Mouse (Mus musculus) intestine, embryonic 14.5 days (tissue): ENCODE measurements at regions not wholly inside any gene's neighbourhood (a gene's known extent, or its start where the extent isn't known, plus 50 kb on each side); places are given as distances from the start of the nearest gene placed in this dataset.

Experiments used
- ATAC-seq: fragments of 200-750 bp; cut with Nextera tagmentation; replicated peaks from 2 replicates; pipeline ENCODE4 v1.8.0; 2017; ENCODE audit warnings: low read depth, moderate number of reproducible peaks, moderate TSS enrichment, moderate library complexity; ENCODE audit not compliant: low FRiP score, low TSS enrichment
- DNase-seq: peaks from one replicate; pipeline ENCODE4 v3.0.0-alpha.2; 2018; ENCODE audit warnings: low spot score
- H3K27ac ChIP-seq: fragments of 300-500 bp; sonication (generic); 2 replicates; pipeline ENCODE4 v1.5.1; 2014; ENCODE audit warnings: low read depth, mild to moderate bottlenecking, control low read depth
- H3K27me3 ChIP-seq: fragments of 300-500 bp; sonication (generic); replicated peaks from 2 replicates; pipeline ENCODE4 v1.6.1; 2014; ENCODE audit warnings: low read length, control low read depth; ENCODE audit not compliant: control insufficient read depth, insufficient read depth
- H3K36me3 ChIP-seq: fragments of 300-500 bp; sonication (generic); 2 replicates; pipeline ENCODE4 v1.6.1; 2014; ENCODE audit warnings: low read length, control low read depth; ENCODE audit not compliant: control insufficient read depth, insufficient read depth
- H3K4me1 ChIP-seq: fragments of 300-500 bp; sonication (generic); replicated peaks from 2 replicates; pipeline ENCODE4 v1.6.1; 2014; ENCODE audit warnings: low read length, control low read depth, mixed read lengths; ENCODE audit not compliant: control insufficient read depth, insufficient read depth
- H3K4me2 ChIP-seq: fragments of 300-500 bp; sonication (generic); 2 replicates; pipeline ENCODE4 v1.6.1; 2014; ENCODE audit warnings: low read length
- H3K4me3 ChIP-seq: fragments of 300-500 bp; sonication (generic); 2 replicates; pipeline ENCODE4 v1.5.1; 2014; ENCODE audit warnings: low read depth, low read length, control low read depth, mixed read lengths
- H3K9ac ChIP-seq: fragments of 300-500 bp; sonication (generic); 2 replicates; pipeline ENCODE4 v1.6.1; 2014; ENCODE audit warnings: mild to moderate bottlenecking, low read length
- H3K9me3 ChIP-seq: fragments of 300-500 bp; sonication (generic); 2 replicates; pipeline ENCODE4 v1.6.1; 2016; ENCODE audit warnings: low read length, control low read depth; ENCODE audit not compliant: control insufficient read depth
- WGBS: fragments of 180-500 bp; shearing (Covaris S2); extraction: QIAGEN DNeasy Blood & Tissue Kit; methylation state at CpG from one replicate; pipeline ENCODE4 v1.1.7; 2014; 5-methylcytosine and 5-hydroxymethylcytosine counted together

DNA sequence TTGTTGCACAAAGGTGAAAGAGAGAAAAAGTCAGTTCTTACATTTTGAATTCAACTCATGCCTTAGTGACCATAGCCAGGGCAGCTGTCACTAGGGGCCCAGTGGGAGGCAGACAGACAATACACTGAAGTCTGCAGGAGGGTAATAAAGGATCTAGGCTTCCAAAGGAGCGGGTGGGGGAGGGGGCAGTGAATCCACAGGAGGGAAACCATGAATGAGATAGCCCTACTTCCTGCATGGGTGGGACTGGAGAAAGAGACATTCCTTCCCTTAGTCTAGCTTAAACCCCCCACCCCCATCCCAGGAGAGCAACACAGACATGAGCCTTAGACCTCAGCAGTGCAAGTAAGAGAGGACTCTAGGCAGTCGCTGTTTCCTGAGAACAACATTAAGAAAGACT is 535.4 kb upstream of the Vstm2b start:
- H3K36me3 ChIP-seq, result no peaks in the 10 kb centered on the region
- H3K9ac ChIP-seq, result no peak overlapping the region
- WGBS, result 16% methylated on average over 2 of the region's 2 CpGs
- H3K4me1 ChIP-seq, result no peaks in the 10 kb centered on the region
- ATAC-seq (no peak), DNase-seq (no peak)
- H3K4me2 ChIP-seq, result no peak overlapping the region
- H3K27me3 ChIP-seq, result no peaks in the 10 kb centered on the region
- no peak overlapping the region for H3K4me3 ChIP-seq
- H3K9me3 ChIP-seq, result no peaks in the 10 kb centered on the region
- H3K27ac ChIP-seq, result no peak overlapping the region

DNA sequence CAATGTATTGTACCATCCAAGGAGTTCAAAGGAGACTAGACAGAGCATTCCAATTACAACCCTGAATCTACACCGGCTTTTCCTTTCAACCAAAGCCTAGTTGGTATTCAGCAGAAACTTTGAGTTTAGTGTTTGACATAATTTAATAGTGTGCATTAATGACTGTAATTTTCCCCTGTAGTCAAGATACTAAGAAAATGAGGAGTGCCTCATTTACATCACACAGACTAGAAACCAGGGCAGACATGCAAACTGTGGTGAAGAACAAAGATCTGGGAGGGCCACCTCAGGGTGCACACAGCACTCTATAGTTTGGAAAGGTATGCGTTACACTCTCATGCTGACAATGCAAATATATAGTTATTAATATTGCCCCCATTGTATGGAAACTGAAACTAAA is 525.4 kb upstream of the Vstm2b start:
- no peak for ATAC-seq
- Histone ChIP-seq H3K9ac (no peak overlapping the region), H3K4me1 (no peaks in the 10 kb centered on the region), H3K4me3 (no peak overlapping the region), H3K27ac (no peak overlapping the region), H3K27me3 (no peaks in the 10 kb centered on the region), H3K4me2 (no peak overlapping the region), H3K36me3 (no peaks in the 10 kb centered on the region), H3K9me3 (no peaks in the 10 kb centered on the region)
- 91% methylated on average over 2 of the region's 2 CpGs for WGBS
- no peak for DNase-seq

DNA sequence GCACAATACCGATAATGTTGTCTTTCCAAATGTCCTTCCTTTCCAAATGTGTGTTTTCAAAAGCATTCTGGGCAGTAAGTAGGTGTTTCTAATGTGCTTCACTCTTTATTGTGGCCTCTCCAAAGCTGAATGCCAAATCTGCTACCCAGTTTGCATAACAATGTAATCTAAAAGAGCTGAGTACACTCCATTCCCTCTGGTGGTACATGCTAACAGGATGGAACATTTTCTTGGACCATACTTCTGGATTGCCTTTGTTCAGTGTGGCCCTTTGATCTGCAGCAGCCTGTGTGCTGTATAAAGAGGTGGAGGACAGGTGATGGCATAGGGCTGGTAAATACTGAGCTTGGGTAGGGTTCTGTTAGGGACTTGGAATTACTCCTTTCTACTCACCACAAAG is 520.3 kb upstream of the Vstm2b start:
- Histone ChIP-seq H3K36me3 (no peaks in the 10 kb centered on the region), H3K4me3 (no peak overlapping the region), H3K27ac (no peak overlapping the region), H3K4me1 (no peaks in the 10 kb centered on the region), H3K9me3 (no peaks in the 10 kb centered on the region), H3K9ac (no peak overlapping the region), H3K4me2 (no peak overlapping the region), H3K27me3 (no peaks in the 10 kb centered on the region)
- DNase-seq (no peak), ATAC-seq (no peak)
- 95% methylated on average over 1 of the region's 1 CpGs for WGBS

DNA sequence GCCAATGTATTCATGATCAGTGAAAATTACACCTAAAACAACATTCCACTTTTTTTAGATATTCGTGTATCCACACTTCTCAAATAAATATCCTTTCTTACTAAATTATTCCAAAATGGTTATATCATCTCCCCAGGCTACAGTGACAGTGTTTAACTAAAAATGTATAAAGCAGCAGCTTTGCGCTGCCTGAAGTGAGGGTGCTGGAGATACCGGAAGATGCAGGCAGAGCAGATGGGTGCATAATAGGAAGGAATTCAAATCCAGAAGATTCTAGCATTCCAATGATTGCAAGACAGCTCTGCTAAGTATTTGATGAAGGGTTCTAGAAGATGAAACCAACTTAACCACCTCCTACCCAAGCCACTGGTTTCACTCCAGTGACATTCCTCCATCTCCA is 516.9 kb upstream of the Vstm2b start:
- ATAC-seq, result no peak
- no peak overlapping the region for H3K4me3 ChIP-seq
- H3K9me3 ChIP-seq, result no peaks in the 10 kb centered on the region
- H3K4me1 ChIP-seq, result no peaks in the 10 kb centered on the region
- H3K27me3 ChIP-seq, result no peaks in the 10 kb centered on the region
- no peak for DNase-seq
- H3K36me3 ChIP-seq, result no peaks in the 10 kb centered on the region
- no peak overlapping the region for H3K4me2 ChIP-seq
- 85% methylated on average over 3 of the region's 3 CpGs for WGBS
- no peak overlapping the region for H3K9ac ChIP-seq
- H3K27ac ChIP-seq, result no peak overlapping the region

DNA sequence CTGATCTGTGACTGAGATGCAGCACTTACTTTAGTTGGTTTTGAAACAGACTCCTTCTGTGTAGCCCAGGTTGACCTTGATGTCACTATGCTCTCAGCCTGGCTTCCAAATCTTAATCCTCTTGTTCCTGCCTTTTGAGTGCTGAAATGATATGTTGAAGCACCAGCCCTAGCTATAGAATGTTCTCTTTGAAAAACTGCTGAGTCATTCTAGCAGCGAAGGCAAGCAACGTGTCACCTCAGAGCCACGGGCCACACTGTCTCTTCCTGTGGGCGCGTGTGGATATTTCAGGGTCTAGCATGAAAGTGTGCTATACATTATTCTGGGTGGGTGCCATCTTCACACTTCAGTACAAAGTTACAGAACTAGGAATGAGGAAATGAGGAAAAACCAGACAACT is 510.0 kb upstream of the Vstm2b start:
- Histone ChIP-seq H3K9ac (no peak overlapping the region), H3K4me1 (no peaks in the 10 kb centered on the region), H3K4me2 (no peak overlapping the region), H3K4me3 (no peak overlapping the region), H3K27me3 (no peaks in the 10 kb centered on the region), H3K27ac (no peak overlapping the region), H3K36me3 (no peaks in the 10 kb centered on the region), H3K9me3 (no peaks in the 10 kb centered on the region)
- DNase-seq, result no peak
- ATAC-seq, result no peak
- WGBS, result 91% methylated on average over 5 of the region's 5 CpGs

DNA sequence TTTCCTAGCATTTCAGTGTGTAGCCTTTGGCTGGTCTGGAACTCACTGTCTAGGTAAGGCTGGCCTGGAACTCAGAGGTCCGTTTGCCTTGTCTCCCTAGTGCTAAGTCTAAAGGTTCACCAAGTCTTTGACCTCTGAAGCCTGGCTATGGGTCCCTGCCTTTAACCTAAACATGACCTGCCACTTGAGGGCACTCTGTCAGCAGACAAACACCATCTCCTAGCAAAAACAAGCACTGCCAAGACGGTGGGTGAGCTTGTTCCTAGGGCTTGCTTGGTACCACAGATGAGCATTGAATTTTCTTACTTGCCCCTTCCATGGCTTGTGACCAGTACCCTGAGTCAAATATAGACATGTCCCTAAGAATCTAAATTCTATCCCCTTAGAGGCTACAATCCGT is 508.3 kb upstream of the Vstm2b start:
- 29% methylated on average over 3 of the region's 3 CpGs for WGBS
- H3K27ac ChIP-seq, result no peak overlapping the region
- no peaks in the 10 kb centered on the region for H3K4me1 ChIP-seq

DNA sequence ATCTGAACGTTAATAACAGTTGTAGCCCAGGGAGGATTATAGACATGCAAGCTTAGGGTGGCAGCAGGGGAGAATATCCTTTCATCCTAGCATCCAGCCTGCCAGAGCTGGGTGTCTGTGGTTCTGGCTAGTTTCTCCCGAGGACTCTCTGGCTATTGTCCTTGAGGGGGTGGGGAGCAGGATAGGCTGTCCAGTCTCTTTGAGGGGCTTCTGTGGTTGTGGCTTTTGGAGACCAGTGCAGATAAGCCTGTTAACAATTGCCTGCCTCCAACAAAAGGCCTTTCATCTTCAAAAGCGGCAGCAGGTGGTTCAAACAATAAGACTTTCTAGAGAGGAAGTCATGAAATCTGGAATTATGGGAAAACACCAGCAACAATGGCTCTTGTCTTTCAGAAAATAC is 507.2 kb upstream of the Vstm2b start:
- H3K27ac ChIP-seq, result no peak overlapping the region
- H3K36me3 ChIP-seq, result no peaks in the 10 kb centered on the region
- no peak overlapping the region for H3K4me2 ChIP-seq
- H3K27me3 ChIP-seq, result no peaks in the 10 kb centered on the region
- no peaks in the 10 kb centered on the region for H3K4me1 ChIP-seq
- WGBS, result 27% methylated on average over 3 of the region's 3 CpGs
- ATAC-seq (no peak), DNase-seq (no peak)
- H3K4me3 ChIP-seq, result no peak overlapping the region
- no peaks in the 10 kb centered on the region for H3K9me3 ChIP-seq
- no peak overlapping the region for H3K9ac ChIP-seq

More for the DNA sequence above, 508.3 kb upstream of the Vstm2b start:
- ATAC-seq (no peak), DNase-seq (no peak)
- Histone ChIP-seq H3K9me3 (no peaks in the 10 kb centered on the region), H3K27me3 (no peaks in the 10 kb centered on the region), H3K36me3 (no peaks in the 10 kb centered on the region), H3K9ac (no peak overlapping the region), H3K4me3 (no peak overlapping the region), H3K4me2 (no peak overlapping the region)

DNA sequence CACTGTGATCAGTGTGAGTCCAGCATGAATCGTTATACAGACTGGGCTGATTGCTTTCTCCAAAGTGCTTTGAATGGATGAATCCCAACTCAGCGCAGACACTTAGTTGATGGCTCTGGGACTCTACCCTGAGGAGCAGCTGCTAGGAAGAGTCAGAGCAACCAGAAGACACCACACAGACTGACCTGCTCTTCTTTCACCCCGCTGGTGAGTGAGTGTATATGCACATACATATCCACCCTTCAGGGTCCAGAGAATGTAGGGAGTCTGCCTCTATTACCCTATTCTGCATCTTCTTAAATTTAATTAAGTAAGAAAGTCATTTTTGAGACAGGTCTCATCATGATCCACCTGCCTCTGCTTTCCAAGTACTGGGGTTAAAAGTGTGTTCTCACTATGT is 506.5 kb upstream of the Vstm2b start:
- Histone ChIP-seq H3K4me2 (no peak overlapping the region), H3K27me3 (no peaks in the 10 kb centered on the region), H3K36me3 (no peaks in the 10 kb centered on the region), H3K4me3 (no peak overlapping the region), H3K9me3 (no peaks in the 10 kb centered on the region), H3K4me1 (no peaks in the 10 kb centered on the region), H3K27ac (no peak overlapping the region), H3K9ac (no peak overlapping the region)
- DNase-seq (no peak), ATAC-seq (no peak)
- WGBS, result 46% methylated on average over 3 of the region's 3 CpGs

DNA sequence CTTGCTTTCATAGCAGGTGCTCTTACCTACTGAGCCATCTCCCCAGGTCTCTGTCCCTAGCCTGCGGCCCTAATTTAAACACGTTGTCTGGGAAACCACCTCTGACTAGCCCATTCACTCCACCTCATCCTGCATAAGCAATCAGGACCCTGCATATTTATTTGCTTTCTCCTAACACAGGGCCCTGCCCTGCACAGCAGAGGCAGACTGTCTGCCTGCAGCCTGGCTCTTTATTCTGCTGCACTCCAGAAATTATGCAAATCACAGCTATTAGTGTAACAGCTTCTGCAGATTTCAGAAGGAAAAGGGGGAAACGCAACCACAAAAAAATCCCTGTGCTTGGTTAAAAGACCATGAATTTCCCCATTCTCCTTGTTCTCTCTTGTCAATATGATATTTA is 505.9 kb upstream of the Vstm2b start:
- WGBS, result 50% methylated on average over 3 of the region's 3 CpGs
- no peak overlapping the region for H3K4me3 ChIP-seq
- no peak overlapping the region for H3K27ac ChIP-seq
- H3K9ac ChIP-seq, result no peak overlapping the region
- no peaks in the 10 kb centered on the region for H3K36me3 ChIP-seq
- H3K4me2 ChIP-seq, result no peak overlapping the region
- DNase-seq (no peak), ATAC-seq (no peak)
- H3K9me3 ChIP-seq, result no peaks in the 10 kb centered on the region
- no peaks in the 10 kb centered on the region for H3K27me3 ChIP-seq
- no peaks in the 10 kb centered on the region for H3K4me1 ChIP-seq
